Comparison of ENCODE assay signal across 11 mouse cellular contexts in genomic region chr14:6889521-6890012, GRCm38 (mm10). TPM values are rescaled to one million over a fixed set of nuclear protein-coding genes. Genes with fewer than 3 reads are reported as not detected.
DNase-seq lines count a peak whose midpoint lies in the region; ATAC-seq and TF ChIP-seq lines count a peak whose summit lies in the region.
"Not testable (repeated sequence)": the region's sequence is repeated elsewhere in the genome, so short reads cannot be mapped to it uniquely, and the experiment has no call there.
"Had no signal": no experiment of that assay in that cellular context is flagged by ENCODE, and none has a peak within 500 bp of the region (broad histone marks: within the 10 kb centered on the region; RNA-seq: fewer than 3 reads in every experiment).

TSS of gene Gm3667 (minus strand) at chr14:6889962.

- not testable (repeated sequence) for TF ChIP-seq CTCF in forebrain, postnatal 0 days (IDR thresholded peaks at IDR 0.05; ENCODE audit: low read depth); lung, postnatal 0 days (IDR thresholded peaks at IDR 0.05)

- WGBS in forebrain, postnatal 0 days: 4% methylated on average over 22 of the region's 43 CpGs
- WGBS in heart, embryonic 15.5 days: 1% methylated on average over 25 of the region's 43 CpGs
- WGBS in lung, postnatal 0 days: 2% methylated on average over 7 of the region's 43 CpGs
- 1% methylated on average over 18 of the region's 43 CpGs for WGBS in neural tube, embryonic 15.5 days

- H3K27me3 ChIP-seq in forebrain, postnatal 0 days (ENCODE audit: insufficient read depth, low read length); heart, embryonic 15.5 days; lung, postnatal 0 days (replicated peaks; ENCODE audit: insufficient read depth, low read length); neural tube, embryonic 15.5 days (replicated peaks): not testable (repeated sequence)

- not testable (repeated sequence) for ATAC-seq in forebrain, postnatal 0 days; heart, embryonic 15.5 days (replicated peaks; ENCODE audit: insufficient number of reproducible peaks, insufficient read depth, low FRiP score, low read depth); inflammation-experienced regulatory T-cells, adult 6 months; lung, postnatal 0 days; neural tube, embryonic 15.5 days (ENCODE audit: low FRiP score)

- not testable (repeated sequence) for TF ChIP-seq EP300 in lung, postnatal 0 days (IDR thresholded peaks at IDR 0.05)

- peak within 1 kb of the TSS; percentile 53 for H3K4me2 ChIP-seq in forebrain, postnatal 0 days (ENCODE audit: low read depth)
- peak within 1 kb of the TSS; percentile 68 for H3K4me2 ChIP-seq in heart, embryonic 15.5 days
- peak within 1 kb of the TSS; percentile 37; the same call in 1 of the 2 replicates for H3K4me2 ChIP-seq in lung, postnatal 0 days (replicated peaks; ENCODE audit: low read depth, low read length)
- H3K4me2 ChIP-seq in neural tube, embryonic 15.5 days: peak within 1 kb of the TSS; percentile 58

- not testable (repeated sequence) for H3K36me3 ChIP-seq in forebrain, postnatal 0 days (ENCODE audit: insufficient read depth); heart, embryonic 15.5 days; lung, postnatal 0 days (ENCODE audit: insufficient read depth, low read length); neural tube, embryonic 15.5 days

- H3K4me3 ChIP-seq in forebrain, postnatal 0 days (ENCODE audit: low read depth, low read length): peak within 1 kb of the TSS; percentile 39
- peak within 1 kb of the TSS; percentile 44 for H3K4me3 ChIP-seq in heart, embryonic 15.5 days
- H3K4me3 ChIP-seq in lung, postnatal 0 days (ENCODE audit: low read depth, low read length): peak within 1 kb of the TSS; percentile 15; the same call in 1 of the 2 replicates
- peak within 1 kb of the TSS; percentile 46 for H3K4me3 ChIP-seq in neural tube, embryonic 15.5 days (replicated peaks)

- not testable (repeated sequence) for H3K9me3 ChIP-seq in forebrain, postnatal 0 days (ENCODE audit: low read length); heart, embryonic 15.5 days (replicated peaks); lung, postnatal 0 days (ENCODE audit: low read length); neural tube, embryonic 15.5 days (replicated peaks)

- H3K9ac ChIP-seq in forebrain, postnatal 0 days: peak within 1 kb of the TSS; percentile 63
- H3K9ac ChIP-seq in heart, embryonic 15.5 days; lung, postnatal 0 days (replicated peaks; ENCODE audit: low read depth): not testable (repeated sequence)
- peak within 1 kb of the TSS; percentile 41 for H3K9ac ChIP-seq in neural tube, embryonic 15.5 days (replicated peaks)

- not testable (repeated sequence) for H3K4me1 ChIP-seq in forebrain, postnatal 0 days (ENCODE audit: insufficient read depth); heart, embryonic 15.5 days (replicated peaks); lung, postnatal 0 days (ENCODE audit: insufficient read depth, low read depth, low read length); neural tube, embryonic 15.5 days

- peak; percentile 26 for DNase-seq in CD4-positive, CD25-positive, alpha-beta regulatory T cell, adult 2 months (ENCODE audit: low read depth, low spot score)
- DNase-seq in embryo, embryonic 10.5 days (ENCODE audit: low spot score): peak; percentile 1
- peak; percentile 0 for DNase-seq in forebrain, postnatal 0 days
- peak; percentile 4 to 10 for DNase-seq in layer of hippocampus, postnatal 10 days (ENCODE audit: low spot score in 2 of 2)
- not testable (repeated sequence) for DNase-seq in lung, postnatal 0 days (ENCODE audit: low spot score)

- H3K27ac ChIP-seq in forebrain, postnatal 0 days (ENCODE audit: low read depth, low read length); heart, embryonic 15.5 days; lung, postnatal 0 days (ENCODE audit: low read length): not testable (repeated sequence)
- H3K27ac ChIP-seq in neural tube, embryonic 15.5 days (replicated peaks): 0 out of 2 replicates have a peak within 1 kb of the TSS, but pooled peaks have one; percentile 18

RNA-seq across cellular contexts. Expression of gene Gm3667, which starts in this region (rescaled TPM):
- 10.6 and 13.5 TPM in 2 replicates for total RNA-seq in forebrain, postnatal 0 days (2014; rRNA removed)
- polyA plus RNA-seq in forebrain, postnatal 0 days (2015; fragmentation: Nextera tagmentation; extraction: Ambion mirVana): 15.1 and 16.3 TPM in 2 replicates
- polyA plus RNA-seq in heart, embryonic 15.5 days (2015; fragmentation: Nextera tagmentation; extraction: Ambion mirVana): 0.67 and 0.78 TPM in 2 replicates
- 10 to 100 TPM in 2 of 3 experiments, 1 to 10 TPM in 1; 2.6 to 24.3 (median 12.6) TPM for polyA plus RNA-seq in inflammation-experienced regulatory T-cells, adult 6 months (2017; shearing (Covaris generic))
- total RNA-seq in layer of hippocampus, postnatal 10 days (2021): 1 to 10 TPM; 2.9 to 3.5 TPM
- polyA plus RNA-seq in lung, postnatal 0 days (2015; fragmentation: Nextera tagmentation; extraction: Ambion mirVana): 0.31 TPM in 1 of 2 replicates, not detected in the other
- 8.5 and 13.0 TPM in 2 replicates for polyA plus RNA-seq in neural tube, embryonic 15.5 days (2015; fragmentation: Nextera tagmentation; extraction: Ambion mirVana)
- total RNA-seq: granulocyte monocyte progenitor cell, adult 5-6 weeks; megakaryocyte progenitor cell, adult 5-6 weeks had no signal
- polyA plus RNA-seq: Patski had no signal
